Mouse (Mus musculus) heart, postnatal 0 days (tissue): ENCODE measurements around the gene Mael.

Experiments used
- CTCF ChIP-seq: IDR thresholded peaks from 2 replicates; pipeline ENCODE4 v1.5.1; 2016; ENCODE audit warnings: antibody characterized with exemption, control low read depth, low read depth
- EP300 ChIP-seq: IDR thresholded peaks from 2 replicates; pipeline ENCODE4 v1.6.1; 2016; ENCODE audit warnings: antibody characterized with exemption, low read depth

- TF ChIP-seq CTCF (no peak), EP300 (no peak)
Observed at GRCm38 (mm10) chr1:166189821-166190220, 48.7 kb downstream of the Mael start.
